Mouse (Mus musculus): ENCODE results near the gene Fam57a.
"Not testable (repeated sequence)": the region's sequence is repeated elsewhere in the genome, so short reads cannot be mapped to it uniquely, and the experiment has no call there.

Fam57a gene

DNA sequence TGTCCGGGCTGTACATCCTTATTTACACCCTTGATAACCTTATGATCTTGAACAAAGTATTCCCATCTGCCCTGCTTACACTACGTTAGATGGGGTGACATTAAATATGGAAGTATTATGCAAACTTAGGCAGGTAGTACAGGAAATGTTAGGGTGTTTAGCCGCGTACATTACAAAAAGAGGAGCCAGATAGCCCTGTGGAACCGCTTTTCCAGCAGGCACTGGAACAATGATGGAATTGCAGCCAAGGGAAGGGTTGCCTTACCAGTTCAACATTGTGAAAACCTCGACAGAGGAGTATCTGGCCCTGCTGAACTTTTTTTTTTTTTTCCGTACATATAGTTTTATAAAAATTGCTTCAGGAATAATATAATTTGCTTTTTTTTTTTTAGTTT, 672 bp downstream of the Fam57a start:
- no peak for DNase-seq (ENCODE audit: low spot score in 2 of 2)

DNA sequence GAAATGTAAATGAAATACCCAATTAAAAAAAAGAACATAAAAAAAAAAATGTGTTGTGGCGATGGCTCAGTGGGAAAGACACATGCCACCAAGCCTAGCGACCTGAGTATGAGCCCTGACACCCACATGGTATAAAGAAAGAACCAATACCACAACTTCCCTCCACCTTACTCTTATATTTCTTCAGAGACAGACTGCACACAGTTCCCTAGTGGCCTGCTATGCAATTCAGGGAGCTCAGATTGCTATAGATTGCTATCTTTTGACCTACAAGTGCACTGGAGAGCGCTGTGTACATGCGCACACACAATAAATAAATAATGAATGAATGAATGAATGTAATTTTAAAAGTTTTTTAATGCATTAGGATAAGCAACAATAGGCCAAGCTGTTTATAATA, 4.3 kb downstream of the Fam57a start:
- DNase-seq (ENCODE audit: low spot score in 2 of 2) = no peak

DNA sequence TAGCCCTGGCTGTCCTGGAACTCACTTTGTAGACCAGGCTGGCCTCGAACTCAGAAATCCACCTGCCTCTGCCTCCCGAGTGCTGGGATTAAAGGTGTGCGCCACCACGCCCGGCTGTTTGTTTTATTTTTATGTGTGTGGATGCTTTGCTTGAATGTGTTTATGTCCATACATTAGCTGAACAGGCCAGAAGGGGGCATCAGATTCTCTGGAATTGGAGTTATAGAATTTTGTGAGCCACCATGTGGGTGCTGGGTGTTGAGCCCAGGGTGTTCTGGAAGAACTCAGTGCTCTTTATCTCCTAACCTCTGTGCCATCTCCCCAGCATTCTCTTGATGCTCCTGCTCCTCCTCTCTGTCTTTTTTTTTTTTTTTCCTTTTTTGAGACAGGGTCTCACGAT, 7.4 kb downstream of the Fam57a start:
- DNase-seq (ENCODE audit: low spot score in 2 of 2) = no peak

DNA sequence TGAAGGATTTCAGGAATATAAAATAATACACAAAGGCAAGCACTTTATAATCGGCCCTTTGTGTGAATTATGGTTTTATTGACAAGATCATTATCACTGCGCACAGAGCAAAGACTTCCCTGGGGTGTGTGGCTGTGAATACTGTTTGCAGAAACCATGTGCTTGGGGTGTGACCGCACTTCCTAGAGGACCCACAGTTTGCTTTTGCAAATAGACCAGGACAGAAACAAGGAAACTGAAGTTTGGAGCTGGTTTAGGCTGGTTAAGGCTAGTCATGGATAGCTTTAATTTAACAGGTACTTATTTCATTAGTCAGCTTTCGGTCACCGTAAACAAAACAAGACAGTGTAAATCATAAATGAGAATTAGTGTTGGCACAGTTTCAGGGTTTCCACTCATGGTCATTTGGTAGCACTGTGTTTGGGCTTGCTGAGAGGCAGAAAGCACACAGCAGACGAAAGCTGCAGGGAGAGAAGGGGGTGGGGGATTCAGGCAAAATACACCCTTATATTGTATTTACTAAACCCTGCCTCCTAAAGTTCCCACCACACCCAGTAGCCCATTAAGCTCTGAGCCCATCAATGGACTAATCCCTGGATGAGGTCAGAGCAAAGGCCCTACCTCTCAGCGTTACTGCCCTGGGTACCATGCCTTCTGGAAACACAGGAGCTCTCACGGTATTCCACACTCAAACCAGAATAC, 17.0 kb downstream of the Fam57a start:
- DNase-seq (ENCODE audit: low spot score in 2 of 2) = no peak

DNA sequence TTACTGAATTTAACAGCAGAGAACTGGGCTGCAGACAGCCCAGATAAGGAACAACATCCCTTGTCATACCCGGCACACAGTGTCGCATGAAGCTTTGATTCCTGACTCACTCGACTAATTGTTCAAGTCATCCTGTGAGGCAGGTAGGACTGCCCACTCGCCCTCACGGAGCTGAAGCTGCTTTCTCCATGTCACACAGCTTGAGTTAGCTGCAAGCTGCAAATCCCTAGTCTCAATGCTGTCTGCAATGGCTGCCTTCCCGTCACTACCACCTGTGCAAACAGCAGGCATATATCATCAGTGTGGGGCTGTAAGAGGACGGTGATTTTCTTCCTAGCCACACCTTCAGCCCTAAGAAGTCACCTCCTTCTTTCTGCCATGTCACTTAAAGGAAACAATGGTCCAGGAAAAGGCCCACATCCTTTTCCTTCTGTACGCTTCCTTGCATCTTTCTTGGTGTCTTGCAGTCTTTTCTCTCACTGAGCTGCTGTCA, 17.6 kb downstream of the Fam57a start:
- DNase-seq (ENCODE audit: low spot score in 2 of 2) = no peak

DNA sequence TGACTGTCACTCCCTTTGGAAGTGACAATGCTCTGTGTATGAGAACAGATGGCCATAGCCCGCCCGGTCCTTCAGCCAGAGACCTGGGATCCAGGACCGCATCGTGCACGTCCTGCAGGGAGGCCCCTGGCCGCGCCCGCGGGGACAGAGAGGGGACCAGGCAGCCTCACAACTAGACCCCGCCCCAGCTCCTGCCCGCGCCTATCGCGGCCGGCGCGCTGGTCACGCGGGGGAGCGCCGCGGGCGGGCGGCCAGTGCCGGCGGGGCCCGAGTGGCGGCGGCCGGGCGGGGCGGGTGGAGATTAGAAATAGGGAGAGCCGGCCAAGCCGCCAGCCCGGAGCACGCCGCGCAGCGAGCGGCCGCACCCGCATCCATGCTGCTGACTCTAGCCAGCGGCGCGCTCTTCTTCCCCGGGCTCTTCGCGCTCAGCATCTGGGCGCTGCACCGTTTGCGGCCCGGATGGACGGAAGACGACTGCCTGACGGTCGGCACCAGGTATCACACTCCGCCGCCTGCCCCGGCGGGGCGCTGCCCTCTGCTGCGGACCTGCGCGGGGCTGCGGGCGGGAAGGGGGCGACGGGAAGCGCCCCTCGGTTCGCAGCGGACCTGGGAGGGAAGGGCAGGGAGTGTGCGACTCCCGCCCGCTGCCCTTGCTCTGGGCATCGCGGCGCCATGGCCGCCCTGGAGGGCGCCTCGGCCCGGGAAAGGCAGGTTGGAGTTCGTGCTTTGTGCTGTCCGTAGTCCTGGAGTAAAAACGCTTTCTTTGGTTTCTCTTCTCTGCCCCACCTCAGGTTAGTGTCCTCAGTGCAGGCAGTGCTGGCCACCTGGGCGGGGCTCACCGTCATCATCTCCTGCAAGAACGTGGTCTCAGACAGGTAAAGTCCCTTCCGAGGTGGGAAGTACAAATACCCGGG, 22.5 kb downstream of the Fam57a start:
- peak; percentile 84 to 86 for DNase-seq (ENCODE audit: low spot score in 2 of 2)

DNA sequence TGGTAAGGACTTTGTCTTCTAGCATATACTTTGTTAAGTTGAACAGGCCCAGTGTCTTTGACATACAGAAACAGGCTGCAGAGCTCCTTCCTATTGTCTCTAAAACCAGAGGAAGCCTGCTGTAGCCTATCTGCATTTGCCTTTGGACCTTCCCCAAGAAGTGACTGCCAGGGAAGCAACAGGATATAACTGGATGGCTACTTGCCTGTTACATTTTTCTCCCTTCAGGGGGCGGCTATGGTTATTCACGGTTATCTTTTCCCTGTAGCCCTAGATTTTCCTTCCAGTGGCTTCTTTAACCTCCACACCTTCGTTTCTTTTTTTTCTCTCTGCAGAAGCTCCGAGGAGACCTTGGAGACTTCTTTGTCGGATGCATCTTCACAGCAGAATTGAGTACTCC, 27.3 kb downstream of the Fam57a start:
- no peak for DNase-seq (ENCODE audit: low spot score in 2 of 2)

DNA sequence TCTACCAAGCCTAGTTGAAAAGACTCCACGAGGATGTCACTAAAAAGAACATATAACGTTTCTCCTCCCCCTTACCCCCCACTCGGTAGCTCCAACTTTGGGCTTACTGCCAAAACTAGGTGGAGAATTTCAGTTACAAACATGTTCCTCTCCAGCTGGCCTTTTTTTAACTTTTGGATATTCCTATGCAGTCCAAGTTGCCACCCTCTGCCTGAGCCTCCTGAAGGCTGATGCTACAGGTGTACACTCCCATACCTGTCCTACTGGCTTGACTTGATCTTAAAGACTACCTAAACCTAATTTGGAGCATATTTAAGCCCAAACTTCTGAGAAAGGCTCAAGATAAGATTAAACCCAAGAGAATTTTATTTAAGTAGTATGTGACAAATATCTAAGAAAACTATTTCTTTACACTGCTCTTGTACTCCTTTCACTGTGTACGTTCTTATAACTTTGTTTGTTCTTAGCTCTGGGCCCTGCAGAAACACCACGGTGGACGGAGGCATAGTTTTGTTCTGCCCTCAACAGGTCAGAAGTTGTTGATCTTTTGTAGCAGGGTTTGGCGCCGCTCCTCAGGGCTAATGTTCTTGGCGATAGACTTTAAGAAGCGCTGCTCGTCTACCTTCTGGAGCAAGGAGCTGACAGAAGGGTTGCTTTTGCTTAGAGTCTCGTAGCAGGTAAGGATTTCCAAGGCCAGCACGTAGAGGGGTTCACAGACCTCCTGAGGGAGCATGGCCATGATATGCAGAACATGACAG, 30.9 kb downstream of the Fam57a start:
- DNase-seq (ENCODE audit: low spot score in 2 of 2) = no peak

DNA sequence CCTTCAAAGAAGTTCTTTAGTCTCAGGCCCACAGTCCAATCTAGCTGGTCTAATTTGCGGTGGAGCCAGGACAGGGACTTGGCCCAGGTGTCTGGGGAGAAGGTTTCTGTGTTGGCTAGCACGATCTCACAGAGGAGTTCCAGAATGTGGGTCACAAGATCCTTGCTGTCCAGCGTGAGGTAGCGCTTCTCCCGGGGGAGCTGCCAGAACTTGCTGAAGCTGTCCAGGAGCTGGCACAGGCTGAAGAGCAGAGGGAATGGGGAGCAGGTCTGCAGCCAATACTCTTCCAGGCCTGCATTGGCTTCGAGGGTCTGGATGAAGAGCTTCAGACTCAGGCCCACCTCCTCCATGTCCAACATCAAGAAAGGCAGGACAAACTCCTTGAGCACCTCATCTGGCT, 32.1 kb downstream of the Fam57a start:
- not testable (repeated sequence) for DNase-seq (ENCODE audit: low spot score in 2 of 2)

DNA sequence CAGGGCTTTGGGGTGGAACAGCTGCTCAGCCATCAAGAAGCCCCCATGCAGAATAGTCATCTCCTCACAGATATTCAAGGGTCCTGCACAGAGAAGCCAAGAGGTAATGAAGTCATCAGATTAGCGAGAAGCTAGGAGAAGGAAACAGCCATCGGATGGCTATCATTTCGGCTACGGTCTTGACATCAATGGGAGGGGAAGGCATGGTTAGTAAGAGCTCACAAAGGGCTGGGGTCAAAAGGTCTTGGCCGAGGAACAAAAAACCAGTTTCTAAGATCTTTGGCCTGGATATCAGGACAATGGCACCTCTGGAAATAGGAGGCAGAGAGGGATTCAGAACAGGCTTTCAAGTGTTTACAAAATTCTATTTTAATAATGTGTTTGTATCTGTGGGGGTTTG, 34.4 kb downstream of the Fam57a start:
- no peak for DNase-seq (ENCODE audit: low spot score in 2 of 2)

DNA sequence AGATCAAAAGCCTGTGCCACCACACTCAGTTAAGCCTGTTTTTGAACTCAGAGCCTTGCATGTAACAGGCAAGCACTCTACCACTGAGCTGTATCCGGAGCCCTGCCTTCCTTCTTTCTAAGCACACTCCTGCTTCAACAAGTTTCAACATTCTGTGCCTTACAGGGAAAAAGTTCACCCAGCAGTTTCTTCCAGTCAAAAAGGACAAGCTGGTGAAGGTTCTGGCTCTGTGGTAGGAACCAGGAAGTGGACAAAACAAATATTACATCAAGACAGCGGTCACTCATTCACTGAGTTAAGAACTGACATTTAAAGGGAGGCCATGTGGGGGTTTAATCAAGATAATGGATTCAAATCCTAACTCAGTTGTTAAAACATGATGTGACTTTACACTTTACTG, 35.5 kb downstream of the Fam57a start:
- no peak for DNase-seq (ENCODE audit: low spot score in 2 of 2)

DNA sequence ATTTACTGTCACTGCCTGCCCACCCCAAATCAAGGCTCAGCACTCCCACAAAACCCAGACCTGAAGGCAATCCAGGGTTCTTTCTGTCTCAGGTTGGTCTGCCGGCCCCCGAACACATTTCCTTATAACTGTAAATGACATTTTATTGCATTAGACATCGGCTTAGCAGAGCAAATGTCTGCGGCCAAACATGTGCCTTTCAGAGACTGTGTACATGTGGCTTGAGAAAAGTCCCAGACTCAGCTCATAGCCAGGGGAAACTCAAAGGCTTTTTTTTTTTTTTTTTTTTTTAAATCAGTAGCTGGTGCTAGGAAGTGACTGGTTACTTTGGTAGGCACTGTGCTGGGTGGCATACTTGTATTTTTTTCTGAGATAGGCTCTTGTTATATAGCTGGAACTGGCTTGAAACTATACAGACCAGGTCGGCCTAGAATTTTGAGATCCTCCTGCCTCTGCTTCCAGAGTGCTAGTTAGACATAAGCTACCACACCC, 36.6 kb downstream of the Fam57a start:
- DNase-seq (ENCODE audit: low spot score in 2 of 2) = no peak

DNA sequence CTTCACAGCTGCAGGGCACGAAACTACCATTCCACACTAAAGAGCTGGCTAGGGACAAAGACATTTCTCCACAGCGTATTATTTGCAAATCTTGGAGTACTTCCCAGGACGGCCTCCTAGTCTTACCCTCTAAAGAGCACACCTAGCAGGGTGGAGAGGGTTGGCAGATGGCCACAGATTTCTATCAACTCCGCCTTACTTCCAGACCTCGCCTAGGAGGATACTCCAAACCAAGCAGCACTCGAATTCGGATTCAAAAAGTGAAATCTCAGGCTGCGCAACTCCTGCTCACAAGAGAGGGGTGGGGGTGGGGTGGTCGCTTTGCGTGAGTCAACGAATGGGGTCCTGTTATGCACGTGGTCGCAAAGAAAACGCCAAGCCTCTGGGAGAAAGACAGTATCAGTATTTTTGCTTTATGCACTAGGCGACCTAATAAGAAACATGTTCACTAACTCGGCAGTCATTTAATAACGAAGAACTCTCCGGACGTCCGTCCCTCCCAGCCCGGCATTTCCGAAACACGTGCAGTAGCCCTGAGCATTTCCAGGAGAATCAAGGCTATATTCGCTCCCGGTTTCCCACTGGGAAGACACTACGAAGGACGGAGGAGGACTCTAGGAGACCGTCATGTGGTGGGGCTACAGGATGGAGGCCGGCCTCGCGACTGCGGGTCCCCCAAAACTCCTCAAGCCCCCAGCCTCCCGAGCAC, 37.4 kb downstream of the Fam57a start:
- no peak for DNase-seq (ENCODE audit: low spot score in 2 of 2)

DNA sequence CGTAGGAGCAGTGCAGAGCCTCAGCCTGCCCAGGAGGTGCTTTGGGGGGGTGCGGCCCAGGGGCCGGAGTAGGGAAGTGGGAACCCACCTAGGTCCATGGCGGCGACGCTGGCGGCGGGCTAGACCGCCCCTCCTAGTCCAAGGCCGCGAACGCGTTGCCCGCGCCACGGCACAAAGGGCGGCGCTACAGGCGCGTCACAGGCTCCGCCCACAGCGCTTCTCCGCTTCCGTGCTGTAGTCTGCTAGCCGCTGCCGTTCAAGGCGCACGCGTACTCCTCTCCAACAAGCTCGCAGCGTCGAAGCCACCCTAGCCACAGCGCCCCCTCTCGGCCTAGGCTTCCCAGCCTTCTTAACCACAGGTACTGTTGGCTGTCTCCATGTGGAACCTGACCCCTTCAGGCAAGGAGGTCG, 37.9 kb downstream of the Fam57a start, which contains the start of the genes Dbil5 and Gemin4:
Gene Dbil5, plus strand, starts transcription at position 219 of the 411 bp plus-strand sequence.
Gene Gemin4, minus strand, starts transcription at position 275 of the 411 bp plus-strand sequence.
- peak; percentile 93 to 97 for DNase-seq (ENCODE audit: low spot score in 2 of 2)

DNA sequence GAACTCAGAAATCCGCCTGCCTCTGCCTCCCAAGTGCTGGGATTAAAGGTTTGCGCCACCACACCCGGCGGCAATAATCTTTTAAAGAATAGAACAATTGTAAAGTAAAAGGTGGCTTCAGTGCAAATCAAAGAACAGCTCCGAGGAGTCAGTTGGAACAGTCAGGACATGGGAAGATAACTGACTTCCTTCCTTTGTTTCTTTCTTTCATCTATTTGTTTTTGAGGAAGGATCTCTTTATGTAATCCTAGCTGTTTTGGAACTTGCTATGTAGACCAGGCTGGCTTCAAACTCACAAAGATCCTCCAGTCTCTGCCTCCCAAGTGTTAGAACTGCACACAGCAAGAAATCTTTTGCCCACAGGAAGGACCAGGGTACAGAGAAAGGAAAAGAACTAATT, 45.2 kb downstream of the Fam57a start:
- no peak for DNase-seq (ENCODE audit: low spot score in 2 of 2)

DNA sequence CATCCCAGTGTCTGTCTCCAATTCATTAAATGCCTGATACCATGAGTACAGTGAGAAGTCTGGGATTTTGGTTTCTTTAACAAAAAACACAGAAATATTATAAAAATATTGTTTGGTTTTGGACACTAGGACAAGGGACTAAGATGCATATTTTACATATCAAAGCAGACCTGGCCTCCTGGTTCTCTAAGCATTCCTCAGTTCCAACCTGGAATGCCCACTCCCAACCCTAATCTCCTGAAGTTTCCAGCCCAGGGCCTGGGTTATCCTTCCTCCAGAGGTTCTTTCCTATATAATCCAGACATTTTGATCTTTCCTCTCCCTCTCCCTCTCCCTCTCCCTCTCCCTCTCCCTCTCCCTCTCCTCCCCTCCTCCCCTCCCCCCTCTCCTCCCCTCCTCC, 45.6 kb downstream of the Fam57a start:
- DNase-seq (ENCODE audit: low spot score in 2 of 2) = no peak

DNA sequence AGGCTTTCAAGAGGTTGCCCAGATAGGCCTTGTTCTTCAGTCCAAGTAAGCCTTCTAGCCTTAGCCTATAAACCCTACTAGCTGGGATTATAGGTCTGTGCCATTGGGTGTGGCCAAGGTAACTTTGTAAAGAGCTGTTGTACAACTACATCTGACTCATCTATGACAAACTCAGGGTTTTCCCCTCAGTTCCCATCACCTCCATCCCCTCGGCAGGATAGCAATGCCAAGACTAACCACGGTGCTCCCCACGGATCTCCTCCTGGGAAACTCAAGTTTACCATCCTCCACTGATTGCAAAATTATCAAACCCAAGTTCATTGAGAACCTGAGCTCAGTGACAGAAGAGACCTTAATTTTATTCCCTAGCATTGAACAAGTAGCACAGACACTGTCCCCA, 56.7 kb downstream of the Fam57a start:
- no peak for DNase-seq (ENCODE audit: low spot score in 2 of 2)

DNA sequence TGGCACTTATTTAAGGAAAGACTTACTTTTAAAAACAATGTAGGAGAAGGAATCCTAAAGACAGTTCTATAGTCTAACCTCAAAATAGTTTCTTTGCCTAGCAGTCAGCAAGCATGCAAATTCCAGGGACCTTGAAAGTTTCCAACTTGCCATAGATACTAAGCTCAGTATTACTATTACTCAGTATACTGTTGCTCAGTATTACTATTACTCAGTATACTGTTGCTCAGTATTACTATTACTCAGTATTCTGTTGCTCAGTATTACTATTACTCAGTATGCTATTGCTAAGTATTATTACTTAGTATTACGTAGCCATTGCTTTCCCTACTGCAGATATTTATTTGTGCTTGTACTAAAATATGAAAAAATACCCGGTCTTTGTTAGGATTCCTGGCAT, 60.3 kb downstream of the Fam57a start:
- DNase-seq (ENCODE audit: low spot score in 2 of 2) = no peak

DNA sequence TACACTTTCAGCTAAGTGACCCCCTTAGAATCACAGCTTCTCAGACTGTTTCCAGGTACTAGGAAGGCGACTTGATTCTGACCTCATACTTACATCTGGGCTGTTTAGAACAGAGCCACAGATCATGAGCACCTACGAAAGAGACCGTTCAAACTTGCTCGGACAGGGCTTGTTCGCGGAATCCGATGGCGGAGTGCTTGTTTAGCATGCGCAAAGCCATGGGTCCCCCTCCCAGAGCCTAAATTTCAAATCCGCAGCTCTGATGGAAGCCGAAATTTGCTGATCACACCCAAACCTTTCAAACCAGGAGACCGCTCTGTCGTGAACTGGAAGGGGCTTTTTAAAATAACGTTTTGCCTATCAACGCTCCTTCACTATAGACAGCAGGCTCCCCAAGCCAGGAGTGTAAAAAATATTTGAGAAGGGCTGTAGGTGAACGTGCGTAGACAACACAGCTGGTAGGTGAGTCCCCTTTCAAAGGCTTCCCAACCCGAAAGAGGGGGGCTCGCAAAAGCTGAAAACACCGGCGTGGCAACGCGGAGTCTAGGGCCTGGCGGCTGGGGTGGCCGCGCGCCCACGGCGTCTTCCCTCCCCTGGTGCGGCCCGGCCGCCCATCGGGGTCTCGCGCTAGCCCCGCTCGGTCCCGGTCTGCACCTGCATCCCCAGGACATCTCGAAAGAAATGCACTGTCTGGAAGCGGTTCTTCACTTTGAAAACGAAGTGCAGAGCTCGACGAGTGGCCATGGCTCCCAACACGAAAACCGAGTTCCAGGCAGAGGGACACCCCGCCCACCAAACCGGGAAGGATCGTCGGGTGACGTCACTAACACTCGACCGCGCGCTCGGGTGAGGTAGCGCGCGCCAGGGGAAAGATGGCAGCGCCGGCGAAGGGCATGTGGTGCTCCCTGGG, 63.7 kb downstream of the Fam57a start, which contains the start of the genes Mrm3 and Glod4:
Gene Mrm3, plus strand, starts transcription at position 815 of the 910 bp plus-strand sequence.
Gene Glod4, minus strand, starts transcription at position 825 of the 910 bp plus-strand sequence.
- peak; percentile 86 to 96 for DNase-seq (ENCODE audit: low spot score in 2 of 2)

Measured in urinary bladder, postnatal 4 days (tissue).